Mouse (Mus musculus) liver (tissue): ENCODE measurements at regions not wholly inside any gene's neighbourhood (a gene's known extent, or its start where the extent isn't known, plus 50 kb on each side); places are given as distances from the start of the nearest gene placed in this dataset.

ENCODE experiments used
- DNase-seq: peaks from one replicate; pipeline ENCODE4 v3.0.0-alpha.2; 2020; ENCODE audit warnings: mixed read lengths

- DNase-seq: no peak
These were observed 70.8 kb downstream of the Mat2b start for GRCm38 (mm10) chr11:40624126-40624778.

GRCm38 (mm10) chr11:40620036-40620435 is 75.0 kb downstream of the Mat2b start:
- DNase-seq: no peak

GRCm38 (mm10) chr11:40603008-40603407 is 92.0 kb downstream of the Mat2b start:
- no peak for DNase-seq

DNA sequence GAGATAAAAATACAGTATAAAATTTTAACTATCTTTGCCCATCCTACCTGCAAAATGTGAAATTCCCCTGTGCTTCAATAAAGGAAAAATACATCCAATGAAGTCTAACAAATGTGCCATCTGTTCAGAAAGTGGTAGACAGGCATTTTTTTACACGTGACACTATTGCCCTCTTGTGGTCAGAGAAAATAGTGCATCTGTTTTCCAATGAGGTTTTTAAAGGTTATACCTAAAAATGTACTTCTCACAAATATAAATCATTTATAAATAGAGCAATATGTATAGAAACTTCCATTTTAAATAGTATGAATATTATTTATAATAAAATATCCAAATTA is 93.5 kb downstream of the Mat2b start:
- no peak for DNase-seq

GRCm38 (mm10) chr11:40600773-40601571 is 94.0 kb downstream of the Mat2b start:
- no peak for DNase-seq

DNA sequence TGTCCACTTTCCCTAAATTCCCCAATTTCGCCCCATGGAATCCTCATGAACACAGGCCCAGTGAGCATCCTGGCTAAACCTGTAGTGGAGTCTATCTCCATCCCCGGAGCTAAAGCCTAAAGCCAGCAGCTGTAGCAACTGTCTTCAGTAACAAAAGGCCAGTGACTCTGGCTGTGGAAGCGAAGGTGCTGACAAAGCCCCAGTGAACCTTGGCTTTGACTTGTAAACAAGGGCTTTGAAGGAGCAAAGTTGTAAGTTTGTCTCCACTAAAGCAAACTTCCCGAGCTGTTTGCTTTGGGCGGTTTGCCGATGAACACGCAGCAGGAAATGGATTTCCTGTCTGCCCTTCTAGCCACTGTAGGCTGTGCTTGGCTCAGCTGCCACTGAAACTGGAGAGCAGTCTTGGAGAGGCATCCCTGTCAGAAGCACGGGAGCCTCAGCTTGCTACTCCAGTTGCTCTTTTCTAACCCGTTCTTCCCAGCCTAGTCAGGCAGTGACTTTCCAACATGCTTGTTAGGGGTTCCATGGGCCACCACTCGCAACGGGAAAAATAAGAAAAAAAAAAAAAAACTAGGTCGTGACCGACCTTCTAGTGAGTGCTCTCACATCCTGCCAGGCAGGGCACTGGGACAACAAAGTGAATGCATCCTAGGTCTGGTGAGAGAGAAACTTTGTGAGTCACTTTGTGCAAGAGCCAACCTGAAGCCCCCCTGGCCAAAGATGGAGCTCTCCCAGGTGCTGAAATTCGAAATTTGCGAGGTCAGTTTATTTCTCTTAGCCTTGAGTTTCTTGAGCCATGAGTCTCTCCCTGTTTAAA is 94.8 kb downstream of the Mat2b start:
- peak; percentile 29 for DNase-seq

GRCm38 (mm10) chr11:40596347-40596746 is 98.7 kb downstream of the Mat2b start:
- no peak for DNase-seq

- no peak for DNase-seq
These were observed 102.9 kb downstream of the Mat2b start for GRCm38 (mm10) chr11:40592056-40592455.

DNA sequence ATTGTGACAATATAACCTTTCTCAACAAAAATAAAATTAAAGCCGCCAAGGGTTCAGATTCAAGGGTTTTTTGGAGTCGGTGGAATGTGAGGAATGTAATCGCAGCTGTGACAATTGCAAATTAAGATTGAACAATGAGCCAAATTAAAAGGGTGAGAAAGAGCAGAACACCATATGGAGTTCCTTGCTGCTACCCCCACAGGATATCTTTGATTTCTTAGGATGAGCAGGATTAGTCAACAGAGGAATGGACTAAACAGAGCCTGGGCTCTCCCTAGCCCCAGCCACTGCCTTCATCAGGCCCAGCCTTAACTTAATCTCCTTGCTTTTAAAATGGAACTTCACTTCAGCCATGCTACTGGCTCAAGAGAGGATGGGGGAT is 121.3 kb downstream of the Mat2b start:
- no peak for DNase-seq

GRCm38 (mm10) chr11:40572953-40573757 is 121.8 kb downstream of the Mat2b start:
- no peak for DNase-seq

GRCm38 (mm10) chr11:40562866-40563265 is 132.1 kb downstream of the Mat2b start:
- DNase-seq: no peak

DNA sequence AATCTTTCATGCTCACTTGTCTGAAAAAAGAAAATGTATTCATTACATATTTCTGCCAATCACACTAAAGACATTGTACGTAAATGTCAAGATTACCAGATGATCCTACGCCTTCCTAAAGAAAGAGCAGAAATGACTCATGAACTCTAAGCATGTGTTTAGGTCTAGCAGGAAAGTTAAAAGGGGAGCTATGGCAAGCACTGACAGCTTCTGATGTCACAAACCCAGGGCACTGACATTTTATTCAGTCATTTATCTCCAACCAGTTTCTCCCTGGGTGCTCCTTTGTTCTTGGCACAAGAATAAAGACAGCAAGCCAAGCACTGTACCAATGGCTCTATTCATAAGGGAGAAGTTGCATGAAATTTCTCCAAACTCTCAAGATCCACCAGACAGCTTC is 133.0 kb downstream of the Mat2b start:
- DNase-seq: no peak

GRCm38 (mm10) chr11:40561400-40561799 is 133.6 kb downstream of the Mat2b start:
- no peak for DNase-seq

DNA sequence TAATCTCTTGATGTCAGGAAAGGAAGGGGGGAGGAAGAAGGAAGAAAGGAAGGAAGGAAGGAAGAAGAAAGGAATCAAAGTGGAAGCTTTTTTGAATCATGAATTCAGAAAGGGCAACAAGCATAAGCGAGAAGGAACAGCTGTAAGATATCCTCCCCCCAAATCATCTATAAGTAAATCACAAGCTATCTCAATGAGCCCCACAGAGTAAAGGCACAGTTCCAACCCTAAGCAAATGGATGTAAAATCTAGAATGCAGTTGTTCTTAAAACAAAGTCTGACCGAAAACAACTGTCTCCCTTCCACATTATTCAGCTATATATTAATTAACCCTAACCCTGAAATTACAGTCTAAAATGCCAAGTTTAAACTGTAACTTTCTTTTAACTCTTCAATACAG is 136.5 kb downstream of the Mat2b start:
- no peak for DNase-seq

GRCm38 (mm10) chr11:40554867-40555794 is 139.9 kb downstream of the Mat2b start:
- DNase-seq: no peak

- DNase-seq: no peak
These were observed 142.9 kb downstream of the Mat2b start for GRCm38 (mm10) chr11:40552054-40552453.

- no peak for DNase-seq
These were observed 148.4 kb downstream of the Mat2b start for GRCm38 (mm10) chr11:40546596-40546995.

DNA sequence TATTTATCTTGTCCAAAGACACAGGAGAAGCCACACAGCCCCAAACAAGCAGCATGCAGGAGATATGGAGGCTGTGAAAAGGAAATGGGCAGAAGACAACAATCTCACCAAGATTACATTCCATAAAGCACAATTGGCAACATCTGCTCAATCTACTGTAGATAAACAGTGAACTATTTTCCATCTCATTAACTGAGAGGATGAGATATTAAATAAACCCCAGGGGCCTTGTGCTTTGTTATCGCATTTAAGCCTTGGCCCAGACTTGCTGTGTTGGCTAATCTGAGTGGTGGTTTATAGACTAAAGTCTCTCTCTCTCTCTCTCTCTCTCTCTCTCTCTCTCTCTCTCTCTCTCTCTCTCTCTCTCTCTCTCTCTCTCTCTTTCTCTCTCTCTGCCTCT is 149.5 kb downstream of the Mat2b start:
- no peak for DNase-seq

DNA sequence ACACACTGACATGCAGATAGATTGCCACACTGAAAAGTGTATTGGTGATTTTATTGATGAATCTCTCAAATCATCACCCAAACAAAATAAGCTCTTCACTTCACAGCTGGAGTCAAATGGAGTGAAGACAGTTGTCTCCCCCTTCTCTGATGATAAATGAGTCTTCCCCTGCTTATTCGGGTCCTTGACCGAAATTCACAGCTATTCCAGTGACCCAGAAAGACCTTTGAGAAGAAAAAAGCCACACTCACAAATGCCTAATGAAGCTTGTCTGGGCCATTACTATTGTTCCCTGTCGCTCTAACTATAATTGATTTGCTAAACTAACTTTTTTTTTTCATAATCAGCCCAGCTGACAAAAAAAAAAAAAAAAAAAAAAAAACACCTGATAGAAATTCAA is 154.8 kb downstream of the Mat2b start:
- DNase-seq: no peak

- no peak for DNase-seq
These were observed 155.2 kb downstream of the Mat2b start for GRCm38 (mm10) chr11:40539776-40540175.

- no peak for DNase-seq
These were observed 158.7 kb downstream of the Mat2b start for GRCm38 (mm10) chr11:40536236-40536765.
